Mouse (Mus musculus): Measurements from ENCODE around the gene Fndc3b.

DNA sequence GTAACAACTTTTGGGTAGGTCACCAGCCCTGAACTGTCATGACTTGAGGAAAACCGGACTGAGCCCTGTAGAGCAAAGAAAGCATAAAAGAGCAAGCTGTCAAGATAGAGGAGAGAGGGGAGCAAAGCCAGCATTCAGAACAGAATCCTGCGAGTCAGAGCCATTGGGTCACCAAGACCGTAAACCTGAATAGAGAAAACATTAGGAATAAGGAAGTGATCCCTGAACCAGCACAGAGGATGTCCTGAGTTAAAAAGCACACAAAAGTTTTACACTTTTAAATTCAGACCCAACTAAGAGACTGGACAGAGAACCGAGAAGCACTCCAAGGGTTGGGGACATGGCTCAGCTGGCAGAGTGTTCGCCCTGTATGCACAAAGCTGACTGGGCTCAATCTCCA, 24.0 kb upstream of the Fndc3b start:
- no peak for TF ChIP-seq CTCF (IDR thresholded peaks at IDR 0.05; ENCODE audit: low read depth)
- TF ChIP-seq EP300 (IDR thresholded peaks at IDR 0.05; ENCODE audit: low read depth) = no peak

All from liver, embryonic 14.5 days (tissue).